Mouse (Mus musculus) cerebellum, adult 9-11 months (tissue): ENCODE results near the gene Eif5b.
"Not testable (repeated sequence)": the region's sequence is repeated elsewhere in the genome, so short reads cannot be mapped to it uniquely, and the experiment has no call there.

Experiments used
- DNase-seq: peaks from one replicate; pipeline ENCODE4 v3.0.0; 2022

Eif5b gene

DNA sequence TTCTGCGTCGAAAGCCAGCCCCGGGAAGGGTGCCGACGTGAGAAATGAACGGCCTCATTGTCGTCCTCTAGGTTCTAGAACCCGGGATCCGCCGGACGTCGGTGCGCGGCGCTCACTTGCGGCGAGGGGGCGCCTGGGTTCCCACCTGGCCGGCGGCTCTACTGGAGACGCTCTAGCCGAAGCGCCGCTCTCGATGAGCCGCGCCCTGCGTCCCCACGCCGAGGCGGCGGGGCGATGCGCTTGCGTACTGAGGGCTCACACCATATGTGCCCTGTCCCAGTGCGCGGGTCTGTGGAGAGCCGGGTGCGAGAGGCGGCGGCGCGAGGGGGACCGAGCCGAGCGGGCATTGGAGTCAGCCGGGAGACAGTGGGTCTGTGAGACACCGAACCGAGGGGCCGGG lies at the start of gene Eif5b, which contains the start of gene Txndc9:
Eif5b (plus strand) TSS at position 144 of the 400 bp plus-strand sequence.
Txndc9 (minus strand) TSS at position 27 of the 400 bp plus-strand sequence.
- DNase-seq = peak; percentile 96

DNA sequence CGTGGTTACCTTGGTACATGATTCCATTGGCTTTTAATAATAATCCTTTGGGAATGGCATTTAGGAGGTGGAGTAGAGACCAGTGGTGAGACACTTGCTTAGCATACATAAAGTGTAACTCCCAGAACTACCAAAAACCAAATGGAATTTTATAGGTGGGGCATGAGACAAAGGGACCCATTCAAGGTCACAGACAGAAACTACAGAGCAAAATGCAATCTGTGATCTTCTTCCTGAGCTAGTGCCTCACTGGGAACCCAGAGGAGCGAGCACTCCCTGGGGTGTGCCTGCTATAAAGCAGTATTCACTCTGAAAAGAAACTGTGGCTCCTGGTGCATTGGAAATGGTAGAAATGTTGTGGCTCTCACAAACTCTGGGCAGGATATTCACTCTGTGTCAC lies 48.9 kb upstream of the Eif5b start:
- no peak for DNase-seq

DNA sequence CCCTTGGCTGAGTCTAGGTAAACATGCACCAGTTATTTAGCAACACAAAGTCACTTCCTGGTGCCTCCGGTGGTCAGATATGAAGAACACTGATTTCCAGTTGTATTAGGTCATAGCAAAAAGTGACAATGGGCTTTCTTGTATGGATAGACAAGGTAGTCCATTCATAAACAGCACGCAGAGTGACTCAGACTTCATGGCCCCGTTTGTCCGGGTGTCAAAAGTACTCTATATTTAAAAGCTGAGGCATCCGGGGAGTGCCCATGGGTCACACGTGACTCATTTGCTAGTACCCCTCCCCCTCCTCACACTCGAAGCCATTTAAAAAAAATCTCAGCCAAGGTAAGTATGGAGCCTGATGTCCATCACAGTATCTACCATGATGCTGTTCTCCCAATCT lies 43.0 kb upstream of the Eif5b start:
- DNase-seq = no peak

DNA sequence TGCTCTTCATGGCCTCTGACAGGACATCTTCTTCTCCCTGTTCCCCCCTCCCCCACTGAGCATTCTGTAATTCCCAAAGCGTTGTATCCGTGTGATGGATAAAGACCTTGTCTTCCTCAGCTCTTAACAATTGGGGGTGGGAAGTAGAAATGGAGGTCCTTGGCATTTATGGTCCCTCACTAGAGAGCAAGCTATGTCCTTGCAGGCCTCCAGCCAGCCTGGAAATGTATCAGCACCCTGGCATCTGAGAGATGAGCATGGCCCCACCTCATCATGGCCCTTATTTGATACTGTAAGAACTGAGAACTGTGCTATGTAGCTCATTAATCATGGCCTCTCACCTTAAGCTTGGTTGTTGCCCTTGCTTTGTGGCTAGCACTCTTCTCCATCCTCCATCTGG lies 42.6 kb upstream of the Eif5b start:
- DNase-seq = no peak

DNA sequence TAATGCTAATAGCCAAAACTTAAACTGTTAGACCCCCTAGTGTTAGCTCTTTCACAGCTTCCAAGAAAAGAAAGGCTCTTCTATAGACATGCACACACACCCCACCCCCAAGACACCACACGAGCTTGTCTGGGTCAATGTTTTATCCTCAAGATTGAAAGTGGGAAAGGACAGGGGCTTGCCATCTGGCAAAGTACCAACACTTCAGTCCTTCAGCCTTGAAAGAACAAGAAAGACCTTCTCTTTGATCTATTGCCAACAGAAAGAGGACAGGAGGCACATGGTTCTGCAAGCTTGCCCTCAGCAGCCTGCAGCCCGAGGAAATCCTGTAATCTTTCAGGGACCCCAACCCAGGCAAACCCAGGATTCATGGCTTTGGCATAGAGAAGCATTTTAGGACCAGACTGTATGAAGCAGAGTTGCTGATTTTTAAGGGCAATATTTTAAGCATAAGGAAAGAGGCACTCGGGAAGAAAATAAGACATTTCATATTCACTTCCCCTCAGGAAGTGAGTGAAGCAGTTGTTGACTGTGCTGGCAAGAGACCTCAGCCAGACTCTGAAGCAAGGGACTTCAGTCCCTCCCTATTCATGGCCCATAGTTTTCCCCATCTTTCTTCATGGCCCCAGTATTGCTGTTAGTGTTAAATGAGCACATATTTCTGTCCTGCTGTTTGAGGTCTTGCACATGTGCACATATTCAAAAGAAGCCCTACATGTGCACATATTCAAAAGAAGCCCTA lies 40.9 kb upstream of the Eif5b start:
- no peak for DNase-seq

DNA sequence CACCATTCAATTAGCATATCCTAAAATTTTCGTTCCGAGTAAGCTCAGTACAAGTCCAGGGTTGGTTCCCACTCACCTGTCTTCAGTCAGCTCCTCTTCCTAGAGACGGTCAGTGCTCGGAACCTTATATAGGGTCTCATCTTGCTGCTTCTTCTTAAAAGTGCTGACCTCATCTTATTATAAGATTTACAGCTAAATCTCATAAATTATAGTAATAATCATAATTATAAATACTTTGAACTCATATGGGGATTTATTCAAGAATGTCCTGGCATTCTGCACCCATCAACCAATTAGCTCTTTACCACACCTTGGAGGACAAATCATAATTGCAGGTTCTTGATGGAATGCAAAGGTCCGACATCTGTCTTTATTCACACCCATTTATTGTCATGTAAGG lies 40.2 kb upstream of the Eif5b start, which contains the start of gene Lyg1:
Lyg1 (minus strand) TSS at position 101 of the 400 bp plus-strand sequence.
- no peak for DNase-seq

DNA sequence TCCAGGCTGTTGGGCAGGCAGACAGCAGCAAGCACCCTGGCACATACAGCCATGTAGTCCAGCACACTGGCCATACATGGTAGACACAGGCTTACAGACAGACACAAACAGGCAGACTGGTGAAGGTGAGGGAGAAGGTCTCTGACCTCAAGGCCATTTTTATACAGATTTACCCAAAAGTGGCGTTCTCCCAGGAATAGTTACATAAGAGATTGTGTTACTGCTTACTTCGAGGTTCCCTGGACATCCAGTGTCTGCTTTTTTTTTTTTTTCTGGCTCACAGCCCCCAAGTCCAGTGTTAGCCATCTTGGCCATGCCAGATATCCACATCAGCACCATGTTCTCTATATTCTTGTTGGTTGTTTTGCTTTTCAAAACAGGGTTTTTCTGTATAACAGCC lies 39.3 kb upstream of the Eif5b start:
- DNase-seq = no peak

DNA sequence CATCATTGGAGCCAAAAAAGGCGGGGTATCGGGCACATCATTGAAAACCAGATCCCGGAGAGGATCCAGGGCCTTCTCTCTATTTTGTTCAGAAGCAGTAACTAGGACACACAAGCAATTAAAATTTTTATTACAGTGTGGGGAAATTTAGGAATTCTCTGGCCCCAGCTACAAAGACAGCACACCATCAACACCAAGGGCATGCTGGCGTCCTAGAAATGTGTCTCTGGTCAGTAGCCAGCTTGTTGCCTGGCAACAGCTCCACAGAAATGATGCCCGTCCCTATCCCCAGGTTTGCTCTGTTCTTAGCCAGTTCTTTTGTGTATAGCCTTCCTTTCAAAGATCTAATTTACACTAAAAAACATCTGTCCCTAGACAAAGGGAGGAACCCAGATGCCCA lies 38.3 kb upstream of the Eif5b start:
- peak; percentile 24 for DNase-seq

DNA sequence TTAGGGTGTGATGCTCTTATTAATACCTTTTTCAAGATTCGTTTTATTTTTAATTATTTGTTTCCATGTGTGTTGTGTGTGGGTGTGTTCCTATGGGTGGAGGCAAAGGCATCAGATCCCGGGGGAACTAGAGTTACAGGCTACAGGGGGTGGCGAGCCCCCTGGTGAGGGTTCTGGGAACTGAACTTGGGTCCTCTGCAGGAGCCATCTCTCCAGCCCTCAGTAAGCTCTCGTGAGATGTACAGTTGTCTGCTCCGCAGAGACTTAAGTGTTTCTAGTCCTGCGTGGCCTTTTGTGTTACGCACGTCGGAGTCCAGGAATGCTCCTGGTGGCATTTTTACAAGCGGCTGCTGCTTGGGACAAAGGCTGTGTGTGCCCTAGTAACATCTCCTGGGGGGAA lies 32.2 kb upstream of the Eif5b start:
- DNase-seq = no peak

DNA sequence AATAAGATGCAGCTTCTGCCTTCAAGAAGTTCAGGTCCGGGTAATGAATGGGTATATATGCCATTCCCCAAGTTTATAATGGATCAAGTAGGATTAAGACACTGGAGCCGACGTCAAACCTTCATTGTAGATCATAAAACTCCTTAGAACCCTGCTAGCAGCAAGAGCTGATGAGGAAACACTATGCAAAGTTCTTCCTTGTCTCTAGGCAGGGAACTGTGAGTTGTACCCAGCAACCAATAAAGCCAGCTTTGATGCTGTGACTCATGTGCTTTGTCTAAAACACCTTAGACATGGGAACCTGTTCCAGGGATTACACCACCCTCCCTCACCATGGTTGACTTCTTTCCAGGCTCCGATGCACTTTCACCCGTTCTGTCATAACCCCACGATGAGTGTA lies 29.1 kb upstream of the Eif5b start:
- DNase-seq = no peak

DNA sequence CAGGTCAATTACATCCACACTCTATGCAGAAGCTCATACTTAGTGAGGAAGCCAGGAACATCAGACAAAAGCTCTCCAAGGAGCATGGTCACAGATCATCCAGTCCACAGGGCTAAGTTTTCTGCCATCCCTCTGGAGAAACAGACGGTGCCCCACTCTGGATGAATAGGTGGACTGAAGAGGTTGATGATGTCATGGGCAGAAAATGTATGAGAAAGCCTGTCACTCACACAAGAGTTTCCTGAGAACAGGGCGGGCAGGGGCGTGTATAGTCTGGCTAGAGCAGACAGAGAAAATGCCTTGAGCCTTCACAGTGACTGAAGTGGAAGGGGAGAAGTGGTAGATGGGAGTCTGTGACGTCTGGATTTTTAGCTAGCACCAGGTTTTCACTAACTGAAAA lies 26.3 kb upstream of the Eif5b start:
- no peak for DNase-seq

DNA sequence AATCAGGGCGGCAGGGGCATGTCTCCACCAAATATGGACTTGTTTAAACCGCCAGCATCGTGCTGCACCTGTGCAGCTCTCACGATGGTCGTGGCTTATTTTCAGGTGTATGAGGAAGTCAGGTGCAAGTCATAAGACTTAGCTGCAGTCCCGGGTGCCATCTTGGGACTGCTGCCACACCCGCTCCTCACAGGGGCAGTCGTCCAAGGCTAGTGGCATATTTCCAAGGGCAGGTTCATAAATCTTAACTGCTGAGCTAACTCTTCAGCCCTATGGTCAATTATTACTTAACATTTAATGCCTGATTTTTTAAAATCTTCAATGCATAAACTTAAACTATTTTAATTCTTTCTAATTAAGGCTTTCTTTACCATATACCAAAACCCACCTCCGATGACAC lies 21.1 kb upstream of the Eif5b start:
- DNase-seq = not testable (repeated sequence)

DNA sequence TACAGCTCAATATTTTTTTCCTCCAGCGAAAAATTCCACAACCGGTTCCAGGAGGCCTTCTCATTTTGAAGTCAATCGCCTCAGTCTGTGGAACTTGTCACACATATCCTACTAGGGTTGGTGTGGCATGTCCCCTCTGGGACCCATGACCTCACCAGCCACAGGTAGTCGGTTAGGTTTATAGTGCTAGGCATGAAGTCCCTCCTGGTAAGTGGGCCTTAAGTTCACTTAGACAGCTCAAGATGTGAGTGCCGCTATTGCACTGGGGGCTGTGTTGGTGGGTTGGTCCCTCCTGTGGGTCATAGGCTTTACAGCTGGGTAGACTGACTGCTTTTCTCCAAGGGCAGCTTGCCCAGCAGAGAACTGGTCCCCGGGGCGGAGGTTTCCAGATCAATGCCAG lies 20.5 kb upstream of the Eif5b start:
- no peak for DNase-seq

DNA sequence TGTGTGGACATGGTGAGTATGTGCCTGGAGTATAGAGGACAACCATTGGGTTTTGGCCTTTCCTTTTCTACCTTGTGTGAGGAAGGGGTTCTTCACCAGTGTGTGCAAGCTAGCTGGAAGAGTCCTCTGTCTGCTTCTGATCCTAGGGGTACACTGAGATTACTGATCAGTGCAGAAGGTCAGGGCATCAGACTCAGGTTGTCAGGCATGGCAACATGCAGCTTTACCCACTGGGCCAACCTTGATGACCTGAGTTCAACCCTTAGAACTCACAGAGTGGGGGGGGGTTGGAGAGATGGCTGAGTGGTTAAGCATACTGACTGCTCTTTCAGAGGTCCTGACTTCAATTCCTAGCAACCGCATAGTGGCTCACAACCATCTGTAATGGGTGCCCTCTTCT lies 13.5 kb upstream of the Eif5b start:
- no peak for DNase-seq

DNA sequence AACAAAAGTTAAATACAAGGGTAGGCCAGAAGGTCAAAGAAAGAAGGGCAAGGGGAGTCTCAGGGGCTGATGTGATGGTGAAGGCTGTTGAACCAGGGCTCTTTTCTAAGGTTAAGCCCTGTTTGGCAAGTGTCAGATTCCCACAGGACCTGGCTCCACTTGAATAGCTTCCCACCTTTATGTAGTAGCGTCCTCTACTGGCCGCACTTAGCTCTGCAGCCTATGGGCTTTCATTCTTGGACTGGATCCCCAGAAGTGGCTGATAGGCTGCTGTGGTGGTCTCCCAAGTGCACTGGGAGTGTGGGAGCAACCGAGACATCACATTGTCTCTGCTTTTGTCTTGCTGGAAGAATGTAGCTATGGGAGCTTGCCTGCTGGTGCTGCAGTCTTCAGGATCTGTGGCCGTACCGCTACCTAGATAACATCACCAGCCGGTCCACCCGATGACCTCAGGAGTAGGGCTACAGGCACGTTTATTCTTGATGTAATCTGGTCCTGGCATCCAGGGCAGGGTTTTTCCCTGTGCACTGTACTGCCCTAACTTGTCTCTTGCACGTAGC lies 12.0 kb upstream of the Eif5b start:
- no peak for DNase-seq

DNA sequence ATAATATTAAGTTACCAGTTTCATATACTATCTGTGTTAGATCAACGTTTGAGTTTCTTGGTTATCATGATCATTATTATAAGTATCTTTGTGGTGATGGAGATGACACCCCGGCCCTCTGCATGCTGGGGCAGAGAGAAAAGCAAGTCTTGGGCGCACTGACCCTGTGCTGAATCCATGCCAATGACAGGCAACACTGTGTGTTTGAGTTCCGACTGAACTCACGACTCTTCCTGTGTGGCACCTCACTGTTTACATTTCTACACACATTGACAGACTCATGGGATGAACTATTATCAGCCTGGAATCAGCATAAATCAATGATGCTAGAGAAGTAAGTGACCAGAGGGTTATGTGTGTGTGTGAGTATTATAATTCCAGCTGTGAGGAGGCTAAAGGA lies 10.0 kb upstream of the Eif5b start:
- DNase-seq = no peak

DNA sequence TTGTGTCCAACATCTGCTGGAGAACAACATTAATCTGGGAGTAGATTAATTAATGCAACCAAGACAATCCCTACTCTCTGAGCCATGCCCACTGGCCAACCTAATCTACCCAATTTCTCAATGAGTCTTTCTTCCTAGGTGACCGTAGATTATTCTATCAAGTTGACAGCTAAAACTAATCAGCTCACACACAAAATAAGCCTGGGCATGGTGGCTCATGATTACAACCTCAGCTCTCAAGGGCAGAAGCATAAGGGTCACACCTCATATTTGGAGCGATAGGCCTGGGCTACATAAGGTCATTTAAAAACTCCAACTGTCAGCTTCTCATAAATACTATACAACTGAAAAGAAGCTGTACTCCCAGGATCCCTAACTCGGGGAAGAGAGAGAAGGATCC lies 1.6 kb upstream of the Eif5b start:
- no peak for DNase-seq

DNA sequence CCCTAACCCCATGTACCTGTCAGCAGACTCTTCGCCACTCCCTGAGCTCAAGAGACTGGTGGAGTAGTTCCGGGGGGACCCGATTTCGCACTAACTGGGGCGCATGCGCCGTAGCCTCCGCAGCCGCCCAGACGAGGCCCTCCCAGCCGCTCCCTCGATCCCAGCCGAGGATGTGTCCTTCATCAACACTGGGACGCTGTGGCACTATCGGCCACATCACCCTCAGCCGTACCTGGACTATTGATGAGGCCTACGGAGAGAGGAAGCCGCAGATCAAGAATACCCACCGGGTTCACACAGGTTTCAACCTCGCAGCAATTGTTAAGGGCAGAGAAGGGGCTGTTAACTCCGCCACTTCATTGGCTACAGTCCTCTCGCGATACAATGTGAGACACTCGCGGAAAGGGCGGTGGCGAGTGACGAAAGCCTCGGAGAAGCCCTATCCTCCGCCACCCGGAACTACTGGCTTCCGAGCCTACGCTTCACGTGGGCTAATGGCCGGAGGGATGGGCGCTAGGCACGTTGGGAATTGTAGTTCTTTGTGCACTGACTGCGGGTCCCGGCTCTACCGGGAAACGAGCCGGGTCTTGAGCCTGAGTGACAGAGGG lies 829 bp upstream of the Eif5b start:
- peak; percentile 99 for DNase-seq

DNA sequence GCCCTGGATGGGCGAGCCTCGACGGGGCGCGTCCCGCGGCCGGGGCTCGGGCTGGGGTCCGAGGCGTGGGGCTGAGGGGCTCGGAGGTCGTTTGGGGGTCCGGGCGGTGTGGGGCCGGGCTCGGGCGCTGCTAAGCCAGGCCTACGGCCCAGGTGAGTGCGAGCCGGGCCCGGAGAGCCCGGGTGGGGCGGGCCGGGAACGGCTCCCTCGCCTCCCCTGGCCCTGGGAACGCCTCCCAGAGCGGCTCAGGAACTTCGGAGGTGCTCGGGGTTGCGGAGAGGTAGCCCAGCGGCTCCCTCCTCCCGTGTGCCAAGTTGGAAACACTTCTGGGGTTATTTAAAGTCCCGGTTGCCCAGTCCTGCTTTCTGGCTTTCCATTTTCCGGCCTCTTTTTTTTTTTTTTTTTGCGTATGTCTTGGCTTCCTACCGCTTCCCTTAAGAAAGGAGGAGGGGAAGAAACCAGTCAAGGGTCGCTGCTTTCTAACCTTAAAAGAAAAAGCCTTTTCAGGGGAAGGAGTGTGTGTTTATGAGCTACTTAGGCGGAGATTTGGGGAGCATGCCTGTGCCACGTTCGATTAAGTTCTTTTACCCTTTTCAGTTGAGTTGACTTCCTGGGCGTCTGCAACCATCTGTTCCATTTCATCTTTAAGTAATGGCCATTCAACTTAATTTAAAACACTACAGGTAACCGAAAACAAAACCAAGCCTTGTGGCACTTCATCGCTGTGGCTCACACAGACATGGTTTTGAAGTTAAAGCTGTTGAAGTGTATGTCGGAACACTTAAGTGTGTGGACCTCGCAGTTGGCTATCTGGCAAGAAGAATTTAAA lies 775 bp downstream of the Eif5b start:
- DNase-seq = peak; percentile 28

DNA sequence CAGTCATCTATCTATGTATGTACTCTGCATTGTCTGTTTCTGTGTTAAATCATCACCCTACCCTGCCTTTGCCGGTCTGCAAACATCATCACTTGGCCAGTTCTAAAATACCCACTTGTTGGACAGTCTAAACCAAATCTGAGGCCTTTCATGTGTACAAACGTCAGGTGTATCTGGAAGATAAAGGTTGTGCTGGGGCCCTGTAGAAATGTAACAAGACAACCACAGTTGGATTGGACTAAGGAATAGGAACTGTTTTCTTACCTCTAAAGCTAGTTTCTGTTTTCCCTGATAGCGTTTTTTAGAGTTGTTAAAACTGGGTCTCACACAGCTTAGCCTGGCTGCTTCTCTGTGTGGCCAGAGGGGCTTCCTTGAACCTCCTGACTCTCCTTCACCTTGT lies 1.7 kb downstream of the Eif5b start:
- no peak for DNase-seq

DNA sequence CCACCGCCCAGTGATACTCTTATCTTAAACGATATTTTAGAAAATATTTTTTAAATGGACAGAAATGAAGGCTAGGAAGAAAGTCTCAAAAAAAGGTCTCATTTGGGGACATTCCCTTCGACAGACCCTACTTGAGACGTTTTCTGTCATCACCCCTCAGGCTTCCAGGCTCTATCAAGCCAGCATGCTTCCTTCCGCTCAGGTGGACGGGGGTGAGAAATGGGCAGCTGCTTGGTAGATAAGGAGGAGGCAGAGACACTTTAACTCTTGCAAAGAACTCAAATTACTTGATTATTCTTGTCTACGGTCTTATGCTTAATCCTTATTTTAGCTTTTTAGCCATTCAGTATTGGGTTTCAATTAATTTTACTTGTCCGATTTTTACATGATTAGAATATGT lies 3.0 kb downstream of the Eif5b start:
- DNase-seq = no peak

DNA sequence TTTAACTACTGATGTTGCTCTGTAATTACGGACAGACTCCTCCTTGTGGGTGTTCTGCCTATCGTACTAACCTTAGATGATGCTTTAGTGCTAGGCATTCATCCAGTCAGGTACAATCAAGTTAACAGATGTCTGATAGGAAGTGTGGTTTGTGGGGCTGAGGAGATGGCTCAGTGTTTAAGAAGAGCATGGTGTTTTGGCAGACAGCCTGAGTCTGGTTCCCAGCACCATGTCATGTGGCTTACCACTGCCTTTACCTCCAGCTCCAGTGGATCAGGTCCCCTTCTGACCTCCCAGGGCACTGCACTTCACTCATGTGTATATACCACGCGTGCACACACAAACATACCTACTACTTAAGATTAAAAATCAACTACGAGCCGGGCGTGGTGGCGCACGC lies 4.1 kb downstream of the Eif5b start:
- DNase-seq = no peak

DNA sequence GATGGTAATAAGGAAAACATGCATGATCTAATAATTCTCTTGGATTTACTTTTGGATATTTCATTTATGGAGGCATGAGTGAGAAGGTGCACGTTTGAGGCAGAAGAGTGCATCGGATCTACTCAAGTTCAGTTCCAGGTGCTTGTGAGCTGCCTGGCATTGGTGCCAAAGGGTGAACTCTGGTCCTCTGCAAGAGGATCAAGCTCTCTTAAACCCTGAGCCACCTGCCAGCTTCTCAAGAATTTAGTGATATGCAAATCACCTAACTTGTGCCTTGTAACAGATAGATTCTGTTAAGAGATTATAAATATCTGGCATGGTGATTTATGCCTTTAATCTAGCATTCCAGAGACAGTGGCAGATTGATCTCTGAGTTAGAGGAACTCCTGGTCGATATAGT lies 5.2 kb downstream of the Eif5b start:
- DNase-seq = no peak

DNA sequence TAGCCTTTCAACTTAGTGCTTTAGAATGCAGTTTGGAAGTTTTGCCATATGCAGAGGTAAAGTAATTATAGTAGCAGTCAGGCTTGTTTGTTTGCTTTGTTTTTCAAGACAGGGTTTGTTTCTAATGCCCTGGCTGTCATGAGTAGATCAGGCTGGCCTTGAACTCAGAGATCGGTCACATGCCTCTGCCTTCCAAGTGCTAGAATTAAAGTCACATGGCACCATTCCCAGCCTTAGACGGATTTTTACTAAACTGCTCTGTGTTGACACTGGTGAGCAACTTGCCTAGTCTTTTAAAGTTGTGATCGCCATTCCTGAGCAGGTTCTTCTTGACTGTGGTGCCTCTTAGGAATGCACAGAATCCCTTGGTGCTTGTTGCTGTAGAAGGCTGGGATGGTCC lies 8.9 kb downstream of the Eif5b start:
- no peak for DNase-seq
